Mouse (Mus musculus) brain, embryonic 14.5 days (tissue): ENCODE results near the gene AI467606.

Source experiments
- CTCF ChIP-seq: fragments of 200-500 bp; IDR thresholded peaks from 2 replicates; pipeline ENCODE4 v1.5.1; 2012; ENCODE audit warnings: inconsistent platforms, mild to moderate bottlenecking, moderate library complexity, borderline replicate concordance; ENCODE audit not compliant: insufficient read depth, insufficient read length; ENCODE audit errors: extremely low read depth
- POLR2A ChIP-seq: fragments of 200-500 bp; IDR thresholded peaks from 2 replicates; pipeline ENCODE4 v1.6.1; 2012; ENCODE audit warnings: mild to moderate bottlenecking, inconsistent platforms, borderline replicate concordance; ENCODE audit not compliant: poor library complexity, insufficient read depth, insufficient read length, severe bottlenecking; ENCODE audit errors: extremely low read depth

DNA sequence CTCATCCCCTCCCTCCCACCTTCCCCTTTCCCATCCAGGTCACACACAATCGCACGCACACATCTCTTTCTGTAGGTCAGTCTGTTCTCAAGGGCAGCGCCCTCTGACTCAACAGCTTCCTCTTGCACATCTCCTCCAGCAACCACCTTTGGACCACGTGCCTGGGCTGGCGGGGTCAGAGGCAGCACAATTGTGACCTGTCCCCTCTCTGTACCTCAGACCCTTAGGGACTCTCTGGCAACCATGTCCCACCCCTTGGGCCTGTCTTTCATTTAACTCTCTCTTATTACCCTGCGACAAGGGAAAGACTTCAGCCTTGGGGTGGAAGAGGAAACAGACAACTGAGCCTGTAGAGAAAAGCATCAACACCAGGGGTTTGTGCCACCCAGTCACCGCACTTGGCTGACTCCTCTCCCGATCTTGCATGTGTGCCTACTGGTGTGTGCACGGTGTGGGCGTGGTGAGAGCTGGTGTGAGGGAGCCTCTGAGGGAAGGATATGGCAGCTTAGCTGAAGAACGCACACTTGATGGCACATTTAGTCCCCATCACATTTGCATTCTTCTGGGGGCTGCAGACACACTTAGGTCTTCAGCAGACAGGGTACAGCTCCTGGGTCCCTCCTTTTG, 43.8 kb downstream of the AI467606 start:
- TF ChIP-seq CTCF (no peak), POLR2A (no peak)
